Comparison of ENCODE assay signal across 9 mouse cellular contexts in the genomic region with DNA sequence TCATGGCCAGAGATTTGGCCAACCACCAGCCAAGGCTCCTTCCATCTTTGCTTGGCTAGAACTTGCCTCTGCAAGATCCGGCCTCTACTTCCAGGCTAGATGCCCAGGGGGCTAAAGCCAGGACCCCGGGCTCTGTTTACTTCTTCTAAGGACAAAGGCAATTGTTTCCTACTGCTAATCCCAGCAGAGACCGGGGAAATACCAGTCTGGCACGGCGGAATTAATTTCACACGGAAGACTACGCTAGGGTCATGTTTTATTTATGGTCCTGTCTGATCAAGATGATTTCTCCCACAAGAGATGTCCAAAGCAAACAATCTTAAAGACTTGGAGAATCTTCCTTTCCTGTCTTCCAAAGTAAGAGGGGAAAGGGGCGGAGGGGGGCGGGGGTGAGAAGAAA. TPM values are rescaled to one million over a fixed set of nuclear protein-coding genes. Genes with fewer than 3 reads are reported as not detected.
DNase-seq lines count a peak whose midpoint lies in the region; ATAC-seq lines count a peak whose summit lies in the region.
"Had no signal": no experiment of that assay in that cellular context is flagged by ENCODE, and none has a peak within 500 bp of the region (broad histone marks: within the 10 kb centered on the region; RNA-seq: fewer than 3 reads in every experiment).

No protein-coding gene starts in this region.

- no peak for ATAC-seq in heart, embryonic 11.5 days (replicated peaks; ENCODE audit: insufficient number of reproducible peaks, low FRiP score, low TSS enrichment)
- ATAC-seq in midbrain, embryonic 14.5 days (ENCODE audit: low FRiP score, low TSS enrichment): no peak
- no peak for ATAC-seq in erythroblast, adult 5-6 weeks (replicated peaks; ENCODE audit: low FRiP score, poor library complexity, severe bottlenecking)
- ATAC-seq: activated CD4-positive, CD25-positive, alpha-beta regulatory T cell, adult 4 months had no signal

- peak overlapping the region; percentile 98 for H3K4me2 ChIP-seq in heart, embryonic 11.5 days
- peak overlapping the region; percentile 96 for H3K4me2 ChIP-seq in midbrain, embryonic 14.5 days (ENCODE audit: low read length)

- no peaks in the 10 kb centered on the region for H3K9me3 ChIP-seq in heart, embryonic 11.5 days (replicated peaks; ENCODE audit: control insufficient read depth, low read length)
- H3K9me3 ChIP-seq in hindbrain, embryonic 10.5 days: no peaks in the 10 kb centered on the region
- no peaks in the 10 kb centered on the region for H3K9me3 ChIP-seq in midbrain, embryonic 14.5 days (ENCODE audit: control insufficient read depth, low read length)

- intact Hi-C loops in heart, postnatal 10 days (cut with DNase I): loop anchor here (5.0 kb wide), 3 partner anchors 120 to 310 kb away; no protein-coding TSS in a partner anchor

- H3K9ac ChIP-seq in heart, embryonic 11.5 days (ENCODE audit: low read depth, low read length): no peak overlapping the region
- no peak overlapping the region for H3K9ac ChIP-seq in midbrain, embryonic 14.5 days (replicated peaks; ENCODE audit: low read length)

- H3K36me3 ChIP-seq in heart, embryonic 11.5 days (ENCODE audit: control insufficient read depth, insufficient read depth, low read length): no peaks in the 10 kb centered on the region
- no peaks in the 10 kb centered on the region for H3K36me3 ChIP-seq in hindbrain, embryonic 10.5 days
- H3K36me3 ChIP-seq in midbrain, embryonic 14.5 days (ENCODE audit: control insufficient read depth, insufficient read depth, low read length): no peaks in the 10 kb centered on the region

- H3K4me1 ChIP-seq in heart, embryonic 11.5 days (ENCODE audit: control insufficient read depth, insufficient read depth, low read length): peaks cover 13% of the 10 kb centered on the region
- peaks cover 42% of the 10 kb centered on the region for H3K4me1 ChIP-seq in hindbrain, embryonic 10.5 days (replicated peaks)
- H3K4me1 ChIP-seq in midbrain, embryonic 14.5 days (ENCODE audit: control insufficient read depth, insufficient read depth, low read length): peaks cover 17% of the 10 kb centered on the region

- no peak overlapping the region for H3K27ac ChIP-seq in heart, embryonic 11.5 days (ENCODE audit: low read depth, low read length)
- no peak overlapping the region for H3K27ac ChIP-seq in hindbrain, embryonic 10.5 days
- no peak overlapping the region for H3K27ac ChIP-seq in midbrain, embryonic 14.5 days (replicated peaks; ENCODE audit: low read depth, low read length)

- 8% methylated on average over 9 of the region's 9 CpGs for WGBS in heart, embryonic 11.5 days (ENCODE audit: insufficient replicate concordance)
- 4% methylated on average over 9 of the region's 9 CpGs for WGBS in hindbrain, embryonic 10.5 days
- 3% methylated on average over 9 of the region's 9 CpGs for WGBS in midbrain, embryonic 14.5 days

- peaks cover 15% of the 10 kb centered on the region for H3K27me3 ChIP-seq in heart, embryonic 11.5 days (ENCODE audit: control insufficient read depth, insufficient read depth, low read length)
- H3K27me3 ChIP-seq in hindbrain, embryonic 10.5 days (ENCODE audit: insufficient read depth, poor library complexity, severe bottlenecking): peaks cover 46% of the 10 kb centered on the region
- H3K27me3 ChIP-seq in midbrain, embryonic 14.5 days (ENCODE audit: control insufficient read depth, insufficient read depth, low read length): peaks cover 19% of the 10 kb centered on the region

- no peak for DNase-seq in heart, postnatal 10 days
- DNase-seq in embryo, embryonic 11 days: peak; percentile 26
- peak; percentile 36 for DNase-seq in hindbrain, embryonic 10.5 days (ENCODE audit: low spot score)
- peak; percentile 56 for DNase-seq in midbrain, embryonic 14.5 days
- DNase-seq in right cerebral cortex, postnatal 10 days (ENCODE audit: low spot score in 2 of 2): no peak
- no peak for DNase-seq in left cerebral cortex, adult 9 months (ENCODE audit: low spot score in 2 of 2)

- peak overlapping the region; percentile 76 for H3K4me3 ChIP-seq in heart, embryonic 11.5 days (ENCODE audit: low read depth, low read length)
- peak overlapping the region; percentile 77 for H3K4me3 ChIP-seq in hindbrain, embryonic 10.5 days
- H3K4me3 ChIP-seq in midbrain, embryonic 14.5 days (replicated peaks; ENCODE audit: low read depth, low read length): peak overlapping the region; percentile 75

RNA-seq across cellular contexts. Expression of gene Mast4, which starts 1.6 kb away (rescaled TPM):
- 39.3 and 45.4 TPM in 2 replicates for polyA plus RNA-seq in heart, embryonic 11.5 days (2014; fragmentation: Nextera tagmentation; extraction: Ambion mirVana)
- total RNA-seq in heart, postnatal 10 days (2021): 10 to 100 TPM; 62.8 to 65.1 TPM
- polyA plus RNA-seq in hindbrain, embryonic 10.5 days (2016; fragmentation: Nextera tagmentation; extraction: Ambion mirVana): 19.3 and 20.9 TPM in 2 replicates
- 34.0 and 41.8 TPM in 2 replicates for polyA plus RNA-seq in midbrain, embryonic 14.5 days (2014; fragmentation: Nextera tagmentation; extraction: Ambion mirVana)
- total RNA-seq in erythroblast, adult 5-6 weeks (2015; ENCODE audit: low replicate concordance): 1.9 and 5.2 TPM in 2 replicates
- 0.42 and 2.1 TPM in 2 replicates for total RNA-seq in erythroblast, adult 5-6 weeks (2017; ENCODE audit: low replicate concordance)

Comparison
In these comparisons a context has a peak if more than half of its experiments do, and no peak if none do; other contexts are left out.
1. DNase-seq: peak in embryo, embryonic 11 days (single experiment), hindbrain, embryonic 10.5 days (single experiment) and midbrain, embryonic 14.5 days (single experiment); none in heart, postnatal 10 days (0 of 2), right cerebral cortex, postnatal 10 days (0 of 2) and left cerebral cortex, adult 9 months (0 of 2).
2. Peak in every context shown above with its lines, with median percentiles within 50 percentile points of each other: H3K4me3 ChIP-seq.